Mouse (Mus musculus) retina, adult 2 months (tissue): ENCODE measurements around the gene Mrpl34.
"Not testable (repeated sequence)": the region's sequence is repeated elsewhere in the genome, so short reads cannot be mapped to it uniquely, and the experiment has no call there.

ENCODE experiments used
- DNase-seq: peaks from one replicate; pipeline ENCODE4 v3.0.0-alpha.2; 2012; ENCODE audit warnings: low read depth, low spot score

The Mrpl34 gene

GRCm38 (mm10) chr8:71464513-71465500 lies at the start of gene Mrpl34:
TSS of gene Mrpl34 (plus strand) at chr8:71464959.
- peak; percentile 100 for DNase-seq

DNA sequence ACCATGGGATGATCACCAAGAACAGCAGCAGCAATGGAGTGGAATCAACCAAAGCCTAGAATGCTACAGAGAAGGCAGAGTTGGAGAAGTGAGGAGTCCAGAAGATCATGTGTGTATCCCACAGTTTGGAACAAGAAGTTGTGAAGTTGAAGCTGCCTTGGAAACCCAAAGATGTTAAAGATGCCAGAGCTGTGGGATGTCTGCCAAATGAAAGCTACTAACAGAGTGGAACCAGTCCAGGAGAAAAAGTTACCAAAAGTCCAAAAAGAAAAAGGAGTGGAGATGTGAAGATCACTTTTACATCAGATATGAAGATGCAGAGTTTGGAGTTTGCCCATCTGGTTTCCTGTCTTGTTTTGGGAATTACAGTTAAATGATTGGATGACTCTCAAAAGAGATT lies 42.6 kb upstream of the Mrpl34 start:
- no peak for DNase-seq

GRCm38 (mm10) chr8:71432935-71433334 lies 31.8 kb upstream of the Mrpl34 start:
- not testable (repeated sequence) for DNase-seq

- no peak for DNase-seq
These were observed 27.7 kb upstream of the Mrpl34 start for GRCm38 (mm10) chr8:71437041-71437440.

DNA sequence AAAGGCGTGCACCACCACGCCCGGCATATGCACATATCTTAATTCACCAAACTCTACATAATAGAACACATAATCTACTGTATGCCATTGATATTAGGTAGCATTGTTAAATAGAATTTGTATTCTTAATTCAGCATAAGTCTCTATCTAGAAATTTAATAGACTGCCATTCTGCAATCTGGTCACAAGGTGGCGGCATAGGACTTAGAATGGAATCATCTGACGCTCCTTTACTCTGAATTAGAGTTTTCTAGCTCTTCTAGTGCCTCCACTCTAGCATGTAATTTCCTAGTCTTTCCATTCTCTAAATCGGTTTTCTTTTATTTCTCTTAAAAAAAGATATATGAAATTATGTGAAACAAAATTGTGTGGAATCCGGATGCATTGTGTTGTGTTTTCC lies 23.4 kb upstream of the Mrpl34 start:
- DNase-seq, result peak; percentile 44

- DNase-seq, result no peak
These were observed 19.7 kb upstream of the Mrpl34 start for GRCm38 (mm10) chr8:71445096-71445495.

GRCm38 (mm10) chr8:71451337-71451736 lies 13.4 kb upstream of the Mrpl34 start:
- no peak for DNase-seq

- no peak for DNase-seq
These were observed 13.0 kb upstream of the Mrpl34 start for GRCm38 (mm10) chr8:71451777-71452176.

GRCm38 (mm10) chr8:71452669-71453068 lies 12.1 kb upstream of the Mrpl34 start:
- DNase-seq, result no peak

DNA sequence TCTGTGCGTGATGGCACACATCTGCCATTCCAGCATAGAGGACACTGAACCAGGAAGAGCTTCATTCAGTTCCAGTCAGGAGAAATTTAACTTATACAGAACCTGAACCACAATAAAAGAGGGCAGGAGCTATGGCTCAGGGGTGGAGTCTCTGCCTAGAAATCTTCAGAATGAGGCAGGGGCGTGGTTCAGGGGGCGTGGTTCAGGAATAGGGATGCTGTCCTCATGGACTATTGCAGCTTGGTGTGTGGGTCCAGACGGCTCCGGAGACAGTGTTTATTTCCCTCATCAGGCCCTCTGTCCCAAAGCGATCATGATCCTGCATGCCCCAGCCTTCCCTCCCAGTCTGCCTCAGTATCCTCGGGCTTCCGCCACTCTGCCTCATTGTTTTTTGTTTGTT lies 10.1 kb upstream of the Mrpl34 start:
- no peak for DNase-seq

DNA sequence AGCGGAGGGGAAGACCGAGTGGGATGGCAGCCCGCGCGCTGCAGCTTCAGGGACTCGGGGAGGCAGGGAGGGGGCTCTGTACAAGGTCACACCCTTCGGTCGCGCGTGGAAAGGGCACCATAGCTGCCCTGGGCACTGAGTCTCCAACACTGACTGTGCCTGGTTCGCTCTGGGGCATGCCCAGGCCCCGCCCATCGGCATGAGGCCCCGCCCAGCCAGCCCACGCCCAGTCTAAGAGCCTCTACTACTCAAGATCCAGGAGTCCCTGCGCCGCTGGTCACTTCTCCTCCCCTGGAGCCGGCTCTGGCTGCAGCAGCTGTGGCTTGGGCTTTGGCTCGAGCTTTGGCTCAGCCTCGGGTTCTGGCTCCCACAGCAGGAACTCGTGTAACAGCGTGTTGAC lies 7.9 kb upstream of the Mrpl34 start:
- no peak for DNase-seq

- DNase-seq, result no peak
These were observed 7.0 kb upstream of the Mrpl34 start for GRCm38 (mm10) chr8:71457659-71458270.

- DNase-seq, result no peak
These were observed 4.0 kb upstream of the Mrpl34 start for GRCm38 (mm10) chr8:71460716-71461115.

GRCm38 (mm10) chr8:71461152-71461840 lies 3.5 kb upstream of the Mrpl34 start:
- no peak for DNase-seq

- no peak for DNase-seq
These were observed 2.6 kb upstream of the Mrpl34 start for GRCm38 (mm10) chr8:71462191-71462590.

GRCm38 (mm10) chr8:71462786-71463185 lies 2.0 kb upstream of the Mrpl34 start:
- peak; percentile 51 for DNase-seq

- DNase-seq, result peak; percentile 94
These were observed 1.3 kb upstream of the Mrpl34 start, which contains the start of gene Abhd8 for GRCm38 (mm10) chr8:71463188-71464033. TSS of gene Abhd8 (minus strand) at chr8:71463655.

DNA sequence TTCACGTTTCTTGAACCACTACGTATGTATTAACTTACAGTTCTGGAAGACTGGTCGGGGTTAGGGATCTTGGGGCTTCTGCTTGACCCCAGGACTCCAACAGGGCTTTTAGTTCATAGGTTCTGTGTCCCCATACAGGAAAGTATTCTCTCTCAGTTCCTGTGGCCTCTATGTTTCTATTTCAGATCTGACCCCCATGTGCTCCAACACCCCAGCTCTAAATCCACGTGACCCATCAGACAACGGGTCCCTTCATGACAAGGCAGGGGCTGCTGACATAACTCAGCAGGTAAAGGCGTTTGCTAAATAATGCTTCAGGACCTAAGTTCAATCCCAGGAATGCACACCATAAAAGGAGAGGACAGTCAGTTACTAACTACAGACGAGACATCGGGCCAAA lies 974 bp downstream of the Mrpl34 start:
- no peak for DNase-seq

- DNase-seq, result no peak
These were observed 1.4 kb downstream of the Mrpl34 start for GRCm38 (mm10) chr8:71466198-71466597.

GRCm38 (mm10) chr8:71467201-71467600 lies 2.4 kb downstream of the Mrpl34 start:
- DNase-seq, result no peak

GRCm38 (mm10) chr8:71468001-71468400 lies 3.2 kb downstream of the Mrpl34 start:
- DNase-seq, result no peak
